Mouse (Mus musculus): ENCODE data around the gene Slc15a1. TPM values are rescaled to one million over a fixed set of nuclear protein-coding genes. Genes with fewer than 3 reads are reported as not detected.

The Slc15a1 gene
- polyA plus RNA-seq, 1 experiment: 0.11 TPM

DNA sequence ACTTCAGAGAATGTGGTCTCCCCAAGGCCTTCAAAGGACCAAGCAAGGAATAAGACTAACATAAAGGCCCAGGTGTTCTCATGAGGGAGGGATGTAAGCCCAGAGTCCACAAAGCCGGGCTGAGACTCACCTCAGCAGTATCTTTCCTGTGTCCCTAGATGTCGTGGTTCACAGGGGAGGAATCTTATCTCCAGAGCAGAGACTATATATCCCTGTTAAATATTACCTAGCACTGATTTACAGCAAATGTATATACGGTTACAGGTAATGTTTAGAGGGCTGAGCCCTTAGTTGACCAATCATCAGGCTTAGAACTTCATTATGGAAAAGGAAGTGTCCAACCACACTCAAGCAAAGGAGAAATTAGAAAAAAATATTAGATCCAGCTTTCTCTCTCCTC, 11.3 kb downstream of the Slc15a1 start:
- 70% methylated on average over 3 of the region's 3 CpGs for WGBS
- peaks cover 4% of the 10 kb centered on the region; the same call in 1 of the 2 replicates for H3K4me1 ChIP-seq (ENCODE audit: control insufficient read depth, insufficient read depth, low read length)
- no peaks in the 10 kb centered on the region for H3K36me3 ChIP-seq (ENCODE audit: control insufficient read depth, insufficient read depth, low read length)
- TF ChIP-seq CTCF (conservative IDR thresholded peaks at IDR 0.05; ENCODE audit: insufficient read depth, insufficient read length, low read depth, low read length) (no peak), POLR2A (IDR thresholded peaks at IDR 0.05; ENCODE audit: low read depth, low read length) (no peak)
- no peak overlapping the region for H3K27ac ChIP-seq (ENCODE audit: insufficient read depth, low read depth, low read length)
- no peaks in the 10 kb centered on the region for H3K27me3 ChIP-seq (replicated peaks; ENCODE audit: control insufficient read depth, insufficient read depth, low read length)
- H3K4me3 ChIP-seq (ENCODE audit: insufficient read depth, low read depth, low read length): no peak overlapping the region
- no peak for DNase-seq

DNA sequence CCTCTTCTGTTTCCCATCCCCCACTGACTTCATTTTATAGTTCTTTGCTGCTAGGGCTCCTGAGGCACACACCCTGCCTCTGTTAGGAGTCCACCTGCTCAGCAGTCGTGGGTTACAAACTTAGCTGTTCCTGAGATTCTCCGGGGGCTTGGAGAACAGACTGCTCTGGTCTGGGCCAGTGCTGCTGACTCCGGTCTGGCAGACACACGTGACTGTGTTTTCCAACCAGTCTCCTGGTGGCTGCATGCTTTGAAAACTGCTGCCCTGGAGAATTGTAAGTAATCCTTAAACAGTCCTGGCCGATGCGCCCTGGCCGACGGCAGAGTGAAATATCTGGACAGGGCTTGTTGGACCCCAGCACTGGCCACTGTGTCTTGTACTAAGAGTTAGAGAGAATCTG, 12.7 kb downstream of the Slc15a1 start:
- H3K4me3 ChIP-seq (ENCODE audit: insufficient read depth, low read depth, low read length): no peak overlapping the region
- peak; percentile 42 for DNase-seq
- no peaks in the 10 kb centered on the region for H3K36me3 ChIP-seq (ENCODE audit: control insufficient read depth, insufficient read depth, low read length)
- no peak for TF ChIP-seq POLR2A (IDR thresholded peaks at IDR 0.05; ENCODE audit: low read depth, low read length)
- TF ChIP-seq CTCF (conservative IDR thresholded peaks at IDR 0.05; ENCODE audit: insufficient read depth, insufficient read length, low read depth, low read length): no peak
- no peaks in the 10 kb centered on the region for H3K27me3 ChIP-seq (replicated peaks; ENCODE audit: control insufficient read depth, insufficient read depth, low read length)
- no peak overlapping the region for H3K27ac ChIP-seq (ENCODE audit: insufficient read depth, low read depth, low read length)
- H3K4me1 ChIP-seq (ENCODE audit: control insufficient read depth, insufficient read depth, low read length): peaks cover 4% of the 10 kb centered on the region; the same call in 1 of the 2 replicates
- 30% methylated on average over 8 of the region's 8 CpGs for WGBS

GRCm38 (mm10) chr14:121485722-121486121, 19.3 kb downstream of the Slc15a1 start:
- Histone ChIP-seq H3K27me3 (replicated peaks; ENCODE audit: control insufficient read depth, insufficient read depth, low read length) (no peaks in the 10 kb centered on the region), H3K27ac (ENCODE audit: insufficient read depth, low read depth, low read length) (no peak overlapping the region), H3K4me3 (ENCODE audit: insufficient read depth, low read depth, low read length) (no peak overlapping the region), H3K36me3 (ENCODE audit: control insufficient read depth, insufficient read depth, low read length) (no peaks in the 10 kb centered on the region), H3K4me1 (ENCODE audit: control insufficient read depth, insufficient read depth, low read length) (0 out of 2 replicates have a peak, but pooled peaks cover 9% of the 10 kb centered on the region)
- WGBS: 92% methylated on average over 1 of the region's 1 CpGs
- DNase-seq: no peak
- no peak for TF ChIP-seq CTCF (conservative IDR thresholded peaks at IDR 0.05; ENCODE audit: insufficient read depth, insufficient read length, low read depth, low read length)
- TF ChIP-seq POLR2A (IDR thresholded peaks at IDR 0.05; ENCODE audit: low read depth, low read length): no peak

- no peak for DNase-seq
- H3K4me1 ChIP-seq (ENCODE audit: control insufficient read depth, insufficient read depth, low read length): 0 out of 2 replicates have a peak, but pooled peaks cover 9% of the 10 kb centered on the region
- 88% methylated on average over 3 of the region's 3 CpGs for WGBS
- no peak overlapping the region for H3K27ac ChIP-seq (ENCODE audit: insufficient read depth, low read depth, low read length)
- H3K4me3 ChIP-seq (ENCODE audit: insufficient read depth, low read depth, low read length): no peak overlapping the region
- TF ChIP-seq CTCF (conservative IDR thresholded peaks at IDR 0.05; ENCODE audit: insufficient read depth, insufficient read length, low read depth, low read length) (no peak), POLR2A (IDR thresholded peaks at IDR 0.05; ENCODE audit: low read depth, low read length) (no peak)
- H3K27me3 ChIP-seq (replicated peaks; ENCODE audit: control insufficient read depth, insufficient read depth, low read length): no peaks in the 10 kb centered on the region
- no peaks in the 10 kb centered on the region for H3K36me3 ChIP-seq (ENCODE audit: control insufficient read depth, insufficient read depth, low read length)
Measured at GRCm38 (mm10) chr14:121484436-121484835, 20.6 kb downstream of the Slc15a1 start.

DNA sequence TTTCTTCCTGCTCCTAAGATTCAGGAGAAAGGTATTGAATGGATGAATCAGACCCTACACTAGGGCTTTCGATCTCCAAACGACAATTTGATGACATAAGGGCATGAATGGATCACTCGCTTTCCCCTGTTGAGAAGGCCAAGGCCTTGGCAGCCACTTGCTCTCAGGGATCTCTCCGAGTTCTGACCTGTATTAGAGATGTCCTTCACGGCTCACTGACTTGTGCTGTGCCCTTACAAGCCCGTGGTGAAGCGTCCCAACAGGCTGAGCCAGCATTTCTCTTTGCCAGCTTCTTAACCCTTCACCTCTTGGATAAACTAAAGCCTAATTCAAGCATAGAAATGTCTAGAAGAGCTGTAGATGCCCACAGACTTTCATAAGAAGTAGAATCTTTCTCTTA, 22.9 kb downstream of the Slc15a1 start:
- 40% methylated on average over 7 of the region's 7 CpGs for WGBS
- no peak overlapping the region for H3K27ac ChIP-seq (ENCODE audit: insufficient read depth, low read depth, low read length)
- no peaks in the 10 kb centered on the region for H3K36me3 ChIP-seq (ENCODE audit: control insufficient read depth, insufficient read depth, low read length)
- TF ChIP-seq CTCF (conservative IDR thresholded peaks at IDR 0.05; ENCODE audit: insufficient read depth, insufficient read length, low read depth, low read length) (no peak), POLR2A (IDR thresholded peaks at IDR 0.05; ENCODE audit: low read depth, low read length) (no peak)
- no peak overlapping the region for H3K4me3 ChIP-seq (ENCODE audit: insufficient read depth, low read depth, low read length)
- DNase-seq: peak; percentile 75
- no peaks in the 10 kb centered on the region for H3K27me3 ChIP-seq (replicated peaks; ENCODE audit: control insufficient read depth, insufficient read depth, low read length)
- 0 out of 2 replicates have a peak, but pooled peaks cover 9% of the 10 kb centered on the region for H3K4me1 ChIP-seq (ENCODE audit: control insufficient read depth, insufficient read depth, low read length)

GRCm38 (mm10) chr14:121481591-121481990, 23.5 kb downstream of the Slc15a1 start:
- Histone ChIP-seq H3K27ac (ENCODE audit: insufficient read depth, low read depth, low read length) (no peak overlapping the region), H3K4me1 (ENCODE audit: control insufficient read depth, insufficient read depth, low read length) (0 out of 2 replicates have a peak, but pooled peaks cover 9% of the 10 kb centered on the region), H3K4me3 (ENCODE audit: insufficient read depth, low read depth, low read length) (no peak overlapping the region), H3K36me3 (ENCODE audit: control insufficient read depth, insufficient read depth, low read length) (no peaks in the 10 kb centered on the region), H3K27me3 (replicated peaks; ENCODE audit: control insufficient read depth, insufficient read depth, low read length) (no peaks in the 10 kb centered on the region)
- TF ChIP-seq CTCF (conservative IDR thresholded peaks at IDR 0.05; ENCODE audit: insufficient read depth, insufficient read length, low read depth, low read length) (no peak), POLR2A (IDR thresholded peaks at IDR 0.05; ENCODE audit: low read depth, low read length) (no peak)
- WGBS: 94% methylated on average over 2 of the region's 2 CpGs
- no peak for DNase-seq

GRCm38 (mm10) chr14:121479096-121479495, 26.0 kb downstream of the Slc15a1 start:
- Histone ChIP-seq H3K4me1 (ENCODE audit: control insufficient read depth, insufficient read depth, low read length) (0 out of 2 replicates have a peak, but pooled peaks cover 9% of the 10 kb centered on the region), H3K4me3 (ENCODE audit: insufficient read depth, low read depth, low read length) (no peak overlapping the region), H3K27me3 (replicated peaks; ENCODE audit: control insufficient read depth, insufficient read depth, low read length) (no peaks in the 10 kb centered on the region), H3K36me3 (ENCODE audit: control insufficient read depth, insufficient read depth, low read length) (no peaks in the 10 kb centered on the region), H3K27ac (ENCODE audit: insufficient read depth, low read depth, low read length) (no peak overlapping the region)
- no peak for DNase-seq
- 79% methylated on average over 3 of the region's 3 CpGs for whole genome bisulfite sequencing
- TF ChIP-seq POLR2A (IDR thresholded peaks at IDR 0.05; ENCODE audit: low read depth, low read length) (no peak), CTCF (conservative IDR thresholded peaks at IDR 0.05; ENCODE audit: insufficient read depth, insufficient read length, low read depth, low read length) (no peak)

Data from kidney, adult 2 months (tissue).